Mouse (Mus musculus) spleen, adult 2 months (tissue): Measurements from ENCODE around the gene Lrpap1. TPM values are rescaled to one million over a fixed set of nuclear protein-coding genes. Genes with fewer than 3 reads are reported as not detected.
A peak's percentile ranks its signal among the peaks of the same experiment; 100 is the strongest.

Experiments
- DNase-seq, 2 experiments: peaks; one replicate each; pipeline versions ENCODE4 v3.0.0 to v3.0.0-alpha.2; 2012 to 2021; ENCODE audit warnings: low spot score in 2 of 2, low read depth in 1 of 2
- H3K27ac ChIP-seq: fragments of 200-500 bp; 2 replicates; pipeline ENCODE4 v1.5.1; 2012; ENCODE audit warnings: low read length, inconsistent platforms; ENCODE audit not compliant: insufficient read depth
- H3K27me3 ChIP-seq: fragments of 200-500 bp; 2 replicates; pipeline ENCODE4 v1.6.1; 2012; ENCODE audit warnings: mild to moderate bottlenecking, moderate library complexity, low read length, inconsistent platforms; ENCODE audit not compliant: control insufficient read depth, insufficient read depth
- H3K36me3 ChIP-seq: fragments of 200-500 bp; 2 replicates; pipeline ENCODE4 v1.6.1; 2012; ENCODE audit warnings: mild to moderate bottlenecking, low read length, inconsistent platforms; ENCODE audit not compliant: control insufficient read depth, insufficient read depth
- H3K4me1 ChIP-seq: fragments of 200-500 bp; 2 replicates; pipeline ENCODE4 v1.6.1; 2011; ENCODE audit warnings: inconsistent platforms; ENCODE audit not compliant: control insufficient read depth, insufficient read depth, insufficient read length
- H3K4me3 ChIP-seq: fragments of 200-500 bp; 2 replicates; pipeline ENCODE4 v1.5.1; 2011; ENCODE audit warnings: mild to moderate bottlenecking, inconsistent platforms; ENCODE audit not compliant: insufficient read depth, insufficient read length; ENCODE audit errors: extremely low read depth
- CTCF ChIP-seq: fragments of 200-500 bp; IDR thresholded peaks from 2 replicates; pipeline ENCODE4 v1.5.1; 2011; ENCODE audit warnings: mild to moderate bottlenecking, inconsistent platforms; ENCODE audit not compliant: insufficient read depth, insufficient read length, insufficient replicate concordance; ENCODE audit errors: extremely low read depth
- POLR2A ChIP-seq: fragments of 200-500 bp; IDR thresholded peaks from 2 replicates; pipeline ENCODE4 v1.6.1; 2011; ENCODE audit warnings: low read depth, low read length, inconsistent platforms
- WGBS: fragments of 180-500 bp; shearing (Covaris S2); methylation state at CpG from one replicate; pipeline ENCODE4 v1.1.7; 2018; 5-methylcytosine and 5-hydroxymethylcytosine counted together
- polyA plus RNA-seq: library from polyadenylated mRNA; depleted of rRNA; stranded (reverse); fragments of >200 nt; gene quantifications from 2 replicates; pipeline ENCODE4 v1.2.3, GENCODE M21; 2012

Gene Lrpap1
- polyA plus RNA-seq, 1 experiment = 12.6 TPM

DNA sequence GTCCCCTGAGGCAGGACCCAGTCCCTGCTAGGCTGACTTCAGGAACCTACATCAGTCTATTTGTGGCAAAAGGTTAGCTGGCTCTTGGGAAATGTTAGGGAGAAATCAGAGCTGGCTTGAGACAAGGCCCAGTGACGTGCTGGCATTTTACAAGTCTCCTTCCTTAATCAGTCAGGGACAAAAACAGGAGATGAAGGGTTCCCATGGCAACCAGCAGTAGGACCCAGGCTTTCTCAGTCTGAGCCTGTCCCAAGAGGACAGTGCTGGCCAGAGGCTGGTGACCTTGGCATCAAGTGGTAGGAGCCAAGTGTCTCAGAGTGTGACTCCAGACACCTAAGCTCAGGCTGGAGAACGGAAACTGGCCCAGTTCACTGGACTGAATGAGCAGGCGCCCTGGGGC, 28.7 kb upstream of the Lrpap1 start:
- H3K27me3 ChIP-seq = no peaks in the 10 kb centered on the region
- TF ChIP-seq CTCF = no peak
- no peak for TF ChIP-seq POLR2A
- H3K27ac ChIP-seq = no peak overlapping the region
- no peaks in the 10 kb centered on the region for H3K4me1 ChIP-seq
- H3K36me3 ChIP-seq = no peaks in the 10 kb centered on the region
- no peak for DNase-seq
- WGBS = 85% methylated on average over 3 of the region's 3 CpGs
- no peak overlapping the region for H3K4me3 ChIP-seq

DNA sequence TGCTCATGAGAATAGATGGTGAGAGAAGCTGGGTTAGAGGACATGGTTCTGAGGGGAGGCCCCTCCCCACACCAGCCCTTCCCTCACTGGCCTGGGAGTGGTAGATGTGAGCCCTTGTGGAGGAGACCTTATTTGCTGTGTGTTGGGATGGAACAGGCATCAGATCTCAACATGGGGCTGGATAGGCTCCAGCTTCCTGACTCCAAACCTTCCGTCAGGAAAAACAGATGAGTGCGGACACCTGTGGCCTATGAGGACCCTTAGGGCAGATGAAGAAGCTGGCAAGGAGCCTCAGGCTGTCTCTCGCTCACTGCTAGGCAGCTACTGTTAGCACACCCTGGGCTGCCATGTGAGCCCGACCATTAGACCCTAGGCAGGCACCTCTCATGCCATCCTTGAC, 27.9 kb upstream of the Lrpap1 start:
- Histone ChIP-seq H3K4me1 (no peaks in the 10 kb centered on the region), H3K27ac (no peak overlapping the region), H3K4me3 (no peak overlapping the region), H3K27me3 (no peaks in the 10 kb centered on the region), H3K36me3 (no peaks in the 10 kb centered on the region)
- 85% methylated on average over 4 of the region's 4 CpGs for WGBS
- DNase-seq = no peak
- no peak for TF ChIP-seq CTCF
- TF ChIP-seq POLR2A = no peak

DNA sequence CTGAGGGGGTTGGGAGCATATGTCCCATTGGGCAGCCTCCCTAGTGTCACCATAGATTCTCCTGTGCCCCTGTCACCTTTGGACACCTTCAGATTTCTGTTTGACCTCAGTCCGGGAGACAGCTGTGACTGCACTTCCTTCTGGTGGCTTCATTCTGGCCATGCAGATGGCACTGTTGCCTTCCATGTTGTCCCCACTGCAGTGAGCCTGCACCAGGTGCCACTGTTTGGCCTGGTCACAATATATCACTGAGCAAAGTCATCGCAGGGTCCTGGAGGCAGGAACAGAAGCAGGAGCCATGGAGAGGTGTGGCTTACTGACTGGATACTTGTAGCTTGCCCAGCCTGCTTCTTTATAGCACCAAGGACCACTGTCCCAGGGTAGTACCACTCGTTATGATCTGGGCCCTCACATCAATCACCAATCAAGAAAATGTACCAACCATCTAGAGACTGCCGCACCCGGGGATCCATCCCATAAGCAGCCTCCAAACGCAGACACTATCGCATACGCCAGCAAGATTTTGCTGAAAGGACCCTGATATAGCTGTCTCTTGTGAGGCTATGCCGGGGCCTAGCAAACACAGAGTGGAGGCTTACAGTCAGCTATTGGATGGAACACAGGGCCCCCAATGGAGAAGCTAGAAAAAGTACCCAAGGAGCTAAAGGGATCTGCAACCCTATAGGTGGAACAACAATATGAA, 26.9 kb upstream of the Lrpap1 start:
- TF ChIP-seq CTCF = no peak
- H3K27me3 ChIP-seq = no peaks in the 10 kb centered on the region

DNA sequence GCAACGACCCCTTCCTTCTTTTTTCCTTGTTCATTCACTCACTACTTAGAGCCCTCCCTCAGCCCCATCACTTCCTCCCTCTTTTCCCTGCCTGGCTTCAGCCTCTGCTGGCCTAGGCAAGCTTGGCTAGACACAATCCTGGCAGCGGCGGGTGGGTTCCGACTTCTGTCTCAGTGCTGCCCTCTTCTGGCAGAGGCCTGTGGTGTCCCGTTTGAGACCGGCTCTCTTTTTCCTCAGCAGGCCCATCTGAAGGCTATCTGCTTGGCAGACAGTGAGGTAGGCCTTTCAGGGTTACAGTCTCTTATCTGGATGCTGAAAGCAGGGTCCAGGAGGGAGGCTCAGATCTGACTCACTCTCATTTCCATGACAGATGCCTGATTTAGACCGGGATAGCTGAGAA, 26.2 kb upstream of the Lrpap1 start:
- Histone ChIP-seq H3K4me3 (no peak overlapping the region), H3K27ac (no peak overlapping the region), H3K27me3 (no peaks in the 10 kb centered on the region), H3K36me3 (no peaks in the 10 kb centered on the region), H3K4me1 (no peaks in the 10 kb centered on the region)
- peak; percentile 5 to 55 for DNase-seq
- TF ChIP-seq CTCF (peak; percentile 78), POLR2A (no peak)
- WGBS = 8% methylated on average over 7 of the region's 7 CpGs

More for the DNA sequence above, 26.9 kb upstream of the Lrpap1 start:
- H3K27ac ChIP-seq = no peak overlapping the region
- H3K4me1 ChIP-seq = no peaks in the 10 kb centered on the region
- H3K4me3 ChIP-seq = no peak overlapping the region
- H3K36me3 ChIP-seq = no peaks in the 10 kb centered on the region
- 90% methylated on average over 9 of the region's 9 CpGs for WGBS
- DNase-seq = no peak

DNA sequence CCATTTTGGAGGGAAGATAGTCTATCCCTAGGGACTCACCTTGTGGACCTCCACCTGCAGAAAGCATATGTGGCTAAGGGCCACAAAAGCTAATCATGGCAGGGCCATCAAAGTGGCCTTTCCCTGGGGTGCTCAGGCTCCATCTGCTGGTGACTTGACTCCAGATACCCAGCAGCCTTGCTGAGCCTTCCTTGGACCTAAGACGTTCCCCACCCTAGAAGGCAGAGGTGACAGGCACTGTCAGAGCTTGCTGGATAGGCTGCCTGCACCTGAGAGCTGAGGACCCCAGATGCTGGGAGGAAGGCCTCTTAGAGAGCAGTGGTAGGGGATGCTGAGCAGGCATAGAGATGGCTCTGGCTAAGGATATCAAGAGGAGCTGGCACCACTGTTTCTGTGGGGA, 25.7 kb upstream of the Lrpap1 start:
- Histone ChIP-seq H3K36me3 (no peaks in the 10 kb centered on the region), H3K27me3 (no peaks in the 10 kb centered on the region), H3K4me1 (no peaks in the 10 kb centered on the region), H3K27ac (no peak overlapping the region), H3K4me3 (no peak overlapping the region)
- TF ChIP-seq CTCF = no peak
- no peak for TF ChIP-seq POLR2A
- DNase-seq = no peak
- 24% methylated on average over 1 of the region's 1 CpGs for WGBS

DNA sequence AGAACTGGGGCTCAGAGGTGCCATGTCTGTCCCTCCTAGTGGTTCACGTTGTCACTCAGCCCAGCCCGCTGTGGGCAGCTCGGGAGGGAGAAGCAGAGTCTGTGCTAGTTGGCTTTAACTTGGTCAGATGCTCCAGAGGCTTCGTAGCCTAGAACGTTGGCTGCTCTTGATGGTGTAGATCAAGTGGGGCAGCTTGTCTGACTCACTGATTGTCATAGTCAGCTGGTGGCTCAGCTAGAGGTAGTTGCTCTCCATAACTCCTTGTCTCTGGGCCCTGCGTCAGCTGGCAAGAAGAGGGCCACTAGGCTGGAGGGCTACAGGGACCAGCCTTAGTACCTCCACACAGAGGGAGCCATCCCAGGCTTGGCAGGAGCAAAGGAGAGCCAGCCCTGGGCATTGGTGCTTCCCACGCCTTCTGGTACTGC, 24.2 kb upstream of the Lrpap1 start:
- Histone ChIP-seq H3K27me3 (no peaks in the 10 kb centered on the region), H3K27ac (no peak overlapping the region)

DNA sequence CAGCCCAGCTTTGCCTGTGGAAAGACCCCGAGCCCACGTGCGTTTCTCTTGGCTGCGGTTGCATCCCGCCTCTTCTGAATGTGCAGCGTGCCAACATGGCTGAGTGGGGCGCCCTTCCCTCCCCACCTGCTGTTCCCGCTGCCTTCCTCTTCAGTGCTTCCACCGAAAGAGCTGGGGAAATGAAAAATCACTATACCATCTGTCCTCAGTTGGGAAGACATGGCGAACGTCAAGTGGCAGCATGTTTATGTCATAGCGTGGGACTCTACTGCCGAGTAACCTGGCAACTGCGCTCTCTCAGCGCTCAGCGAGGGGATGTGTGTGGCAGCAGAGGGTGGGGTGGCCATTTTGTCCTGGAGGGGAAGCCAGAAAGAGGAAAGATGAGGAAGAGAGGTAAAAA, 23.6 kb upstream of the Lrpap1 start:
- 86% methylated on average over 16 of the region's 16 CpGs for WGBS
- Histone ChIP-seq H3K27ac (no peak overlapping the region), H3K36me3 (no peaks in the 10 kb centered on the region), H3K4me1 (no peaks in the 10 kb centered on the region), H3K27me3 (no peaks in the 10 kb centered on the region), H3K4me3 (no peak overlapping the region)
- TF ChIP-seq POLR2A = no peak
- DNase-seq = no peak

More for the DNA sequence above, 24.2 kb upstream of the Lrpap1 start:
- no peak for DNase-seq
- no peaks in the 10 kb centered on the region for H3K36me3 ChIP-seq
- 87% methylated on average over 7 of the region's 7 CpGs for WGBS
- H3K4me3 ChIP-seq = no peak overlapping the region
- no peaks in the 10 kb centered on the region for H3K4me1 ChIP-seq
- TF ChIP-seq POLR2A (no peak), CTCF (no peak)

DNA sequence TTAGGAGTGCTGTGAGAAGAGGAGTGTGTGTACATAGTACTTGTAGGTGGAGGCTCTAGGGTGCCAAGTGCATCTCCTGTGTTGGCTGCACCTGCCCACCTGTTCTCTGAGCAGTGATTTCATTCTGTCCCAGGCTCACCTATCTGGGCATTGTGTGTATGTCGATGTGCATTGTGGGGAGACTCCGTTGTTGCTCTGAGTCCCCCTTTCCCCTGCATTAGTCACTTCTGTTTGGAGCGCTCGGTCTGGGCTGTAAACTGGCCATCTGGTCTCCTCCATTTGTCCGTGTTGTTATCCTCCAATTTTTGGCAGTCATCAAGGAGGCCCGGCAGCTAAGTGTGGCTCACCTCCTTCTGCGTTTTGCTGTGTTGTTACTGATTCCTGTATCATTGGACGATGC, 14.5 kb upstream of the Lrpap1 start:
- WGBS = 80% methylated on average over 8 of the region's 8 CpGs
- H3K27me3 ChIP-seq = 0 out of 2 replicates have a peak, but pooled peaks cover 2% of the 10 kb centered on the region
- H3K4me1 ChIP-seq = no peaks in the 10 kb centered on the region
- TF ChIP-seq CTCF = no peak
- TF ChIP-seq POLR2A = no peak
- no peak for DNase-seq
- no peak overlapping the region for H3K4me3 ChIP-seq
- no peaks in the 10 kb centered on the region for H3K36me3 ChIP-seq
- H3K27ac ChIP-seq = no peak overlapping the region
